Mouse (Mus musculus): ENCODE results near the gene Lsm2. TPM values are rescaled to one million over a fixed set of nuclear protein-coding genes. Genes with fewer than 3 reads are reported as not detected.

The Lsm2 gene
- polyA plus RNA-seq, 1 experiment from 2014 or later, result 265 TPM

- H3K4me1 ChIP-seq (ENCODE audit: insufficient read depth), result no peaks in the 10 kb centered on the region
- H3K4me3 ChIP-seq (ENCODE audit: low read depth, low read length), result no peak overlapping the region
- H3K9ac ChIP-seq, result no peak overlapping the region
- DNase-seq (no peak), ATAC-seq (ENCODE audit: insufficient read depth) (no peak)
- no peaks in the 10 kb centered on the region; the same call in 1 of the 2 replicates for H3K36me3 ChIP-seq (ENCODE audit: insufficient read depth)
- H3K4me2 ChIP-seq, result no peak overlapping the region
- H3K9me3 ChIP-seq (ENCODE audit: low read depth, low read length), result no peaks in the 10 kb centered on the region
- whole genome bisulfite sequencing, result 67% methylated on average over 3 of the region's 3 CpGs
- TF ChIP-seq CTCF (IDR thresholded peaks at IDR 0.05; ENCODE audit: low read depth), result no peak
- H3K27ac ChIP-seq (ENCODE audit: low read depth), result no peak overlapping the region
- H3K27me3 ChIP-seq (ENCODE audit: insufficient read depth, low read length), result no peaks in the 10 kb centered on the region
Observed at GRCm38 (mm10) chr17:34975581-34976492, 5.8 kb upstream of the Lsm2 start.

GRCm38 (mm10) chr17:34977000-34977399 is 4.7 kb upstream of the Lsm2 start:
- H3K27ac ChIP-seq (ENCODE audit: low read depth), result no peak overlapping the region
- H3K9ac ChIP-seq, result no peak overlapping the region
- TF ChIP-seq CTCF (IDR thresholded peaks at IDR 0.05; ENCODE audit: low read depth), result no peak
- H3K9me3 ChIP-seq (ENCODE audit: low read depth, low read length), result no peaks in the 10 kb centered on the region
- H3K4me3 ChIP-seq (ENCODE audit: low read depth, low read length), result no peak overlapping the region
- no peak overlapping the region for H3K4me2 ChIP-seq
- WGBS, result 92% methylated on average over 20 of the region's 20 CpGs
- ATAC-seq (ENCODE audit: insufficient read depth), result no peak
- no peaks in the 10 kb centered on the region for H3K4me1 ChIP-seq (ENCODE audit: insufficient read depth)
- no peaks in the 10 kb centered on the region for H3K27me3 ChIP-seq (ENCODE audit: insufficient read depth, low read length)
- no peak for DNase-seq
- no peaks in the 10 kb centered on the region; the same call in 1 of the 2 replicates for H3K36me3 ChIP-seq (ENCODE audit: insufficient read depth)

DNA sequence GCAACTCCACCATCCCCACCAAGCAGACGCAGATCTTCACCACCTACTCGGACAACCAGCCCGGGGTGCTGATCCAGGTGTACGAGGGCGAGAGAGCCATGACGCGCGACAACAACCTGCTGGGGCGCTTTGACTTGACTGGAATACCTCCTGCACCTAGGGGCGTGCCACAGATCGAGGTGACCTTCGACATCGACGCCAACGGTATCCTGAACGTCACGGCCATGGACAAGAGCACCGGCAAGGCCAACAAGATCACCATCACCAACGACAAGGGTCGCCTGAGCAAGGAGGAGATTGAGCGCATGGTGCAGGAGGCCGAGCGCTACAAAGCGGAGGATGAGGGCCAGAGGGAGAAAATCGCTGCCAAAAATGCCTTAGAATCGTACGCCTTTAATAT is 3.4 kb upstream of the Lsm2 start:
- Histone ChIP-seq H3K9ac (no peak overlapping the region), H3K9me3 (ENCODE audit: low read depth, low read length) (no peaks in the 10 kb centered on the region), H3K27me3 (ENCODE audit: insufficient read depth, low read length) (no peaks in the 10 kb centered on the region), H3K4me1 (ENCODE audit: insufficient read depth) (no peaks in the 10 kb centered on the region), H3K4me3 (ENCODE audit: low read depth, low read length) (no peak overlapping the region), H3K36me3 (ENCODE audit: insufficient read depth) (no peaks in the 10 kb centered on the region; the same call in 1 of the 2 replicates), H3K4me2 (no peak overlapping the region), H3K27ac (ENCODE audit: low read depth) (no peak overlapping the region)
- ATAC-seq (ENCODE audit: insufficient read depth), result no peak
- WGBS, result 84% methylated on average over 27 of the region's 27 CpGs
- DNase-seq, result no peak
- no peak for TF ChIP-seq CTCF (IDR thresholded peaks at IDR 0.05; ENCODE audit: low read depth)

DNA sequence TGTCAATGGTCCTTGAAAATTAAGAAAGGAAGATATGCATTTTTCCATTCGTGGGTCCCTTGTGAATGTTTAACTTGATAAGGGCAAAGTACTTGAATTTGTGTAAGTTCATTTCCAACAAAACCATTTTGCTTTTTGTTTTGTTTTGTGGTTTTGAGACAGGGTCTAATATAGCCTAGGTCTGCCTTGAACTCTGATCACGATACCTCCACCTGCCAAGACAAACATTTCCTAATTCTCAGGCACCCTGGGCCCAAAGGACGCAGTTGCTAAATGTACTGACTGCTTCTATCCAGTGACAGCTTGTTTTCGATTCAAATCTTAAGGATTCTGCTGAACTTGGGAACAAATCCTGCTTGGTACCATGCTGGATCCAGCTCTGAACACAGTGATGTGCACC is 2.0 kb upstream of the Lsm2 start:
- no peak for DNase-seq
- Histone ChIP-seq H3K27me3 (ENCODE audit: insufficient read depth, low read length) (no peaks in the 10 kb centered on the region), H3K9ac (no peak overlapping the region), H3K4me2 (no peak overlapping the region), H3K4me3 (ENCODE audit: low read depth, low read length) (no peak overlapping the region), H3K9me3 (ENCODE audit: low read depth, low read length) (no peaks in the 10 kb centered on the region), H3K4me1 (ENCODE audit: insufficient read depth) (no peaks in the 10 kb centered on the region), H3K27ac (ENCODE audit: low read depth) (no peak overlapping the region), H3K36me3 (ENCODE audit: insufficient read depth) (peaks cover 2% of the 10 kb centered on the region)
- no peak for ATAC-seq (ENCODE audit: insufficient read depth)
- 84% methylated on average over 4 of the region's 4 CpGs for WGBS
- TF ChIP-seq CTCF (IDR thresholded peaks at IDR 0.05; ENCODE audit: low read depth), result no peak

DNA sequence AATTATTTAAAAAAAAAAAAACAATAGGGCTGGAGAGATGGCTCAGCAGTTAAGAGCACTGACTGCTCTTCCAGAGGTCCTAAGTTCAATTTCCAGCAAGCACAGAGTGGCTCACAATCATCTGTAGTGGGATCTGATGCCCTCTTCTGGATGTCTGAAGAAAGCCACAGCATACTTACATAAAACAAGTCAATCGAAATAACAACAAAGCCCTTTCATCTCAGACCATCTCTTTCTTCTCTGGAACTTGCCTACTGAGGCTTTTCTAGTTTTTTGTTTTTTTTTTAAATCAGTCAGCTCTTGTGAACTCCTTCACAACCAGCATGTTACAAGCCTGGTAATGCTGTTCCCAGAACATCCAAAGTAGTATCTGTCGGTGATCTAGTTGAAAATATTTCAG is 1.0 kb upstream of the Lsm2 start:
- Histone ChIP-seq H3K4me2 (peak overlapping the region; percentile 91), H3K9ac (peak overlapping the region; percentile 94), H3K27ac (ENCODE audit: low read depth) (no peak overlapping the region; the same call in 1 of the 2 replicates), H3K27me3 (ENCODE audit: insufficient read depth, low read length) (no peaks in the 10 kb centered on the region), H3K4me3 (ENCODE audit: low read depth, low read length) (peak overlapping the region; percentile 96), H3K9me3 (ENCODE audit: low read depth, low read length) (no peaks in the 10 kb centered on the region), H3K36me3 (ENCODE audit: insufficient read depth) (peaks cover 12% of the 10 kb centered on the region), H3K4me1 (ENCODE audit: insufficient read depth) (no peaks in the 10 kb centered on the region)
- peak; percentile 60 for TF ChIP-seq CTCF (IDR thresholded peaks at IDR 0.05; ENCODE audit: low read depth)
- WGBS, result 5% methylated on average over 2 of the region's 2 CpGs
- peak; percentile 85 for DNase-seq
- ATAC-seq (ENCODE audit: insufficient read depth), result no peak

- DNase-seq (peak; percentile 36), ATAC-seq (ENCODE audit: insufficient read depth) (no peak; the same call in 1 of the 2 replicates)
- peaks cover 25% of the 10 kb centered on the region for H3K36me3 ChIP-seq (ENCODE audit: insufficient read depth)
- peak overlapping the region; percentile 91 for H3K4me2 ChIP-seq
- peak overlapping the region; percentile 94 for H3K9ac ChIP-seq
- WGBS, result under 1% methylated on average over 15 of the region's 15 CpGs
- no peak for TF ChIP-seq CTCF (IDR thresholded peaks at IDR 0.05; ENCODE audit: low read depth)
- no peaks in the 10 kb centered on the region for H3K4me1 ChIP-seq (ENCODE audit: insufficient read depth)
- H3K4me3 ChIP-seq (ENCODE audit: low read depth, low read length), result peak overlapping the region; percentile 96
- no peaks in the 10 kb centered on the region for H3K27me3 ChIP-seq (ENCODE audit: insufficient read depth, low read length)
- H3K9me3 ChIP-seq (ENCODE audit: low read depth, low read length), result no peaks in the 10 kb centered on the region
- H3K27ac ChIP-seq (ENCODE audit: low read depth), result peak overlapping the region; percentile 99
Observed at GRCm38 (mm10) chr17:34982328-34982727, 666 bp downstream of the Lsm2 start.

- H3K27me3 ChIP-seq (ENCODE audit: insufficient read depth, low read length), result no peaks in the 10 kb centered on the region
- H3K27ac ChIP-seq (ENCODE audit: low read depth), result no peak overlapping the region
- H3K36me3 ChIP-seq (ENCODE audit: insufficient read depth), result peaks cover 33% of the 10 kb centered on the region
- no peak overlapping the region for H3K4me3 ChIP-seq (ENCODE audit: low read depth, low read length)
- no peak overlapping the region for H3K9ac ChIP-seq
- H3K9me3 ChIP-seq (ENCODE audit: low read depth, low read length), result no peaks in the 10 kb centered on the region
- H3K4me2 ChIP-seq, result no peak overlapping the region
- ATAC-seq (ENCODE audit: insufficient read depth), result no peak
- DNase-seq, result peak; percentile 67
- WGBS, result 75% methylated on average over 2 of the region's 2 CpGs
- TF ChIP-seq CTCF (IDR thresholded peaks at IDR 0.05; ENCODE audit: low read depth), result peak; percentile 71
- no peaks in the 10 kb centered on the region for H3K4me1 ChIP-seq (ENCODE audit: insufficient read depth)
Observed at GRCm38 (mm10) chr17:34984218-34984617, 2.6 kb downstream of the Lsm2 start.

All from lung, embryonic 14.5 days (tissue).